Mouse (Mus musculus): Measurements from ENCODE around the gene Rapgef5.

Rapgef5 gene

DNA sequence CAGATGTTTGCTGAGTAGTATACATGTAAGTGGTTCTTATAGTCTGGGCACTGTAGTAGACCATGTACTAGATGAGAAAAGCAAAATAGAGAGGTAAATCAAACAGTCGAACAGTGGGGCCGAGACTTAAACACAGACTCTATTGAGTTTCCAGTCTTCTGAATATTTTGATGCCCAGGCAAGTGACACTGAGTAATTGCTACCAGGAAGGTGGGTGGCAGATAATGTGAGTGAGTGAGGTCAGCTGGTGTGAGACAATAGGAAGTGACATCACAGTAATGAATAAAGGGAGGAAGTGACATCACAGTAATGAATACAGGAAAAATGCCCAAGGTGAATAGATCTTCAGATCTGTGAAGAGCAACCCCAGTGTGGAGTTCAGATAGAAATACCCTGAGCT, at the start of gene Rapgef5:
Gene Rapgef5, plus strand, starts transcription at position 301 of the 400 bp plus-strand sequence.
- no peak for DNase-seq (ENCODE audit: low spot score)

DNA sequence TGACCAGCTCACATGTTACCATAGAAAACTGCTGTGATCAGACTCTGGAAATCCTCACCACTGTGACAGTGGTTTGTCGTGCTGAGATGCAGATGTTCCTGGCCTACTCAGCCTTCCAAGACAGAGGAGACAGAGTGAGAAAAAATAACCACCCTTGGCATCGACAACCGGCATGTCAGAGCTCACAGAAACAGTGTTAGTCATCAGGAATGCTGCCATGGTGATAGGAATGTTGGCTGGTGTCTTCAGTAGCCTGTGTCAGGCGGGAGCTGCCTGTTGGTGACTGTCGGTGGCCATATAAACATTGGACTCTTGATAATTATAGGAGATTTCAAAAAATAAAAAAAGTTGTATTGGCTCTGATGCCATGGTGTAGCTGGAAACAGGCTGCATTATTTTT, 48.0 kb upstream of the Rapgef5 start:
- DNase-seq (ENCODE audit: low spot score): no peak

DNA sequence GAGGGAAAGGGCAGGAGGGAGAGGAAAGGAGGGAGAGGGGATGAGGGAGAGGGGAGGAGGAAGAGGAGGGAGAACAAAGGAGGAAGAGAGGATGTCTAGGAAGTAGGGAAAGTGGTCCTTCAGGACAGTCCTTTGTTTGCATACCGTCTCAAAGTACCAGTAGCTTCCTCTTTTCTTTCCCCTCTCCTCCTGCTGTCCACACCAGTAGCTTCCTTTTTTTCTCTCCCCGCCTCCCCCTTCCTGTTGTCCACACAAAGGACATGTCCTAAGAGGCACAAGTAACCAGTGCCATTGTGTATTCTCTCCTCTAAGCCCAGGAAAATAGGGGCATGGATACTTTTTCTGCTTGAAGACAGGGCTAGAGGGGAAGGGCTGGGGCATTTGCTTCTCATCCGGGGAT, 37.3 kb upstream of the Rapgef5 start:
- DNase-seq (ENCODE audit: low spot score): no peak

GRCm38 (mm10) chr12:117479680-117480079, 36.6 kb upstream of the Rapgef5 start:
- DNase-seq (ENCODE audit: low spot score): no peak

DNA sequence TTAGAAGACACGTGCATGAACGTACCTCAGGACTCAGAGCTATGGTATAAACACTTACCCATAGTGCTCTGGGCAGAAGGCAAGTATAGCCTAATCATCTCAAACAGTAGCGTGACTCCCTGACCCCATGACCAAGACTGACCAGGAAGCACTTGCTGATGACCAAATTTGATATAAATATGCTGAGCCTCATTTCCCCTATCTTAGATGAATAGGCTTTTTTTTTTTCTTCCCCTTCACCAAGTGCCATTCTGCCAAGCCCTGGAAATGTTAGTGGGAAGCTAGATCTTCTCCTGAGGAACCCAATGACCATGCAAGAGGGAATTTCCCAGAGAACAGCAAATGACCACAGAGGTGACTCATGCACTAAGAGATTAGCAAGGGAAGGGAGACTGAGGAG, 35.3 kb upstream of the Rapgef5 start:
- no peak for DNase-seq (ENCODE audit: low spot score)

GRCm38 (mm10) chr12:117482665-117483064, 33.6 kb upstream of the Rapgef5 start:
- no peak for DNase-seq (ENCODE audit: low spot score)

DNA sequence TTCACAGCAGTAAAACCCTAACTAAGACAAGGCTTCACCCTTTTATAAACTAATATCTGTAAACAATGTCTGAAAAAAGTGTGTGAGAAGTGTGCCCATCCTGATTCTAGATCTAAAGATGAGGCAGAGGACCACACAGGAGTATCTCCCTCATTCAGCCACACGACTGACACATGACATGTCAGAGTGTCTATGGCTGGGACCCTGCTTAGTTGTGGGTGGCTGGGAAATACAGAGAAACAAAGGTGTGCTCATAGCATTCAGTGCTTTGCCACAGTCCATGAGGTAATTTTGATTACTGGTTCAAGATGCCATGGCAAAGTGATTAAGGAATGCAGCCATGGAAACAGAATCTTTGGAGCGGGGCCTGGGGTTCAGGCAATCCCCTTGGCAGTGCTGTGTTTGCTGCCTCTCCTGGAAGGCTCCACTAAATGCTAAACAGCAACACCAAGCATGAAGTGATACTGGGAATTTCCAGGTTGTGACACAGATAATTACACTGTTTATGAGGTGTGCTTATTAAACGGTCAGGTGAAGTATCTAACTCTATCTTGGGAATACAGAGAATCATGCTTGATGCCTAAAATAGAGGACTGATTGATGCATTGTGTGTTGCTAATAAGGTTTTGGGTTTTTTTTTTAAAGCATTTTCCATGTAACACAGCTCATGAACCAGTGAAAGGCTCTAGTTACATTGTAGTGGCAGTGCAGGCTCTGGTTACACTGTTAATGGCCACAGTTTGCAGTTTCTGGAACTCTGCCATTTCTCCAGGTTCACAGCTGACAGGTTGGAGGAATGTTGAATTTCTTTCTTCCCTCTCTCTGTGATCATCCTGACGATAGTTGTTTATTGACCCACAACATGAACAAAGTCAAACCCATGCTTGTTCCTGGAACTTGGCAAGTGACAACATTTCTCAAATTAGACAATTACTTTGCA, 29.9 kb upstream of the Rapgef5 start:
- DNase-seq (ENCODE audit: low spot score): no peak

DNA sequence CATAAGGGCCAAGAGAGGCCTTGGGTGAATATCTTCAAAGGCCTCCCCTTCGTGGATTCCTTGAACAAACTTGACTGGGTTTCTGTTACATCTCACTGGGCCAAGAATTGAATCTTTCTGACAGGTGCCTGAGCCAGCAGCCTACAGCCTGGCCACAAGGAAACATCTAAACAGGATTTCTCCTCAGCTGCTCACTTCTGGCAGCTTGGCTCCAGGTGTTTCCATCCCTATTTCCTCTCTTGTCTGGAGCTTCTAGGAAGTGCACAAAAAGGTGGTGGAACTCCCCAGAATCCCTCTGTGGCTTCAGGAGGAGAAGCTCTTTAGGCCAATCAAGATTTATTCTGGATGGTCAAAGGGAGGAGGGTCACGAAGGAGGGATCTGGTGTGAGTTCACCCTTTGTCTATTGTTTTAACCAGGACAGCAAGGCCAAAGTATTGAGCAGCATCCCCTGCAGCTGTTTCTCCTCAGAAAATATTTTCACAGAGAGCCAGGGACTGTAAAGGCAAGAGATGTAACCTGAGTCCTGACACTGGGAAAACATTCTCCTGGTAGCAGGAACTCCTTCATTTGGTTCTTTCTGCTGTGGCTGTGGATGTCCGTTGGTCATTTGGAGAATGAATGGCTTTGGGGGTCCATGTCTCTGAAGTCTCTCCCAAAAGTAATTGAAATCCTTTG, 19.6 kb upstream of the Rapgef5 start:
- DNase-seq (ENCODE audit: low spot score): no peak

DNA sequence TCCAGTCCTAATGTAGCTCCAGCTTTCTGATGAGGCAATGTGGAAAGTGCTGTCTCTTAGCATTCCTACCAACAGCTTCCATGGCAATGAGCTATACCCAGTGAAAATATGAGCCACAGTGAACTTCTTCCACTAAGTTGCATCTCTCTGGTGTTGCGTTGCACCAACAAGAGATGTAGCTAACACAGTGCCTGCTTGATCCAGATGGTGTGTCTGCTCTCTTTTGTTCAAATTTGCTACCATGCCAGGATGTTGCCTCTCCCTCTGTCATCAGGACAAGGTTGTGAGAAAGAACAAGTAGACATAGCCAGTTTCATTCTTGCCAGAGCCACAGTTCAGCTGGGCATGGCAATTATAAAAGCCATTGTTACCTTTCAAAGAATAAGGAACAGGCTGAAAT, 18.9 kb upstream of the Rapgef5 start:
- no peak for DNase-seq (ENCODE audit: low spot score)

GRCm38 (mm10) chr12:117499242-117499641, 17.0 kb upstream of the Rapgef5 start:
- DNase-seq (ENCODE audit: low spot score): no peak

DNA sequence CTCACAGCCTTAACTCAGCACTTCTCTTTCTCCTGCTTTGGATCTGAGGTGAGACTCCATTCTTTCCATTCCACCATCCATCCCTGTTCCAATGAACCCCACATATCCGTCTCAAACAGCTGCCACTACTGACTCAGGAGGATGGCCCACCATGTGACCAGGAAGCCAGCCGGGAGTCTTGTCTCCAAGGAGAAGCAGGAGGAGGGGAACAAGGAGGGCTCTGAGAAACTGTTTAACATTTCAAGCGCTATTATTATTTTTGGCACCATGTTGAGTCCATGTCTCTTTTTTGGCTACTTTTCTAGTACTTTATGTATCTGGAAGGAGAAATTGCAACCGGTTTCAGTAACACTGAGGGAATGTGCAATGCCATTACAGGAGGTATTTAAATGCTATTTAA, 15.1 kb upstream of the Rapgef5 start:
- DNase-seq (ENCODE audit: low spot score): no peak

- DNase-seq (ENCODE audit: low spot score): no peak
Observed at GRCm38 (mm10) chr12:117502834-117503233, 13.4 kb upstream of the Rapgef5 start.

GRCm38 (mm10) chr12:117505163-117505562, 11.1 kb upstream of the Rapgef5 start:
- no peak for DNase-seq (ENCODE audit: low spot score)

- DNase-seq (ENCODE audit: low spot score): no peak
Observed at GRCm38 (mm10) chr12:117507772-117508171, 8.5 kb upstream of the Rapgef5 start.

DNA sequence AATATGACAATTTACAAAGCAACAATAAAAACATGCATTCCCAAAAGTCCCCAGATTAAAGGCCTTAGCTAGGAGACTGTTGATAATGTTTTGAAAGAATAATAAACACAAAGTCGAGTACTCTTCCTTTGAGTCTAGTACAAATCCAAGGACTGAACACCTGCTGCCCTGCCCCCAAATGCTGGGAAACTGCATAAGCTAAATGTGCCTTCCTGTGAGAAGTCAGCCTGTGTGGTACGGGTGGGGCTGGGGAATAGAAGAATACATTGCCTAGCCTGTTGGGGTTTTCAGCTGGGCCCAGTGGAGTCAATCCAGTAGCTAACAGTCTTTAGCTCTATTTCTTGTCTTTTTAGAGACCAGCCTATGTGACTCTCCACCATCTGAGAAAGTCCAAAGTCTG, 6.4 kb upstream of the Rapgef5 start:
- no peak for DNase-seq (ENCODE audit: low spot score)

DNA sequence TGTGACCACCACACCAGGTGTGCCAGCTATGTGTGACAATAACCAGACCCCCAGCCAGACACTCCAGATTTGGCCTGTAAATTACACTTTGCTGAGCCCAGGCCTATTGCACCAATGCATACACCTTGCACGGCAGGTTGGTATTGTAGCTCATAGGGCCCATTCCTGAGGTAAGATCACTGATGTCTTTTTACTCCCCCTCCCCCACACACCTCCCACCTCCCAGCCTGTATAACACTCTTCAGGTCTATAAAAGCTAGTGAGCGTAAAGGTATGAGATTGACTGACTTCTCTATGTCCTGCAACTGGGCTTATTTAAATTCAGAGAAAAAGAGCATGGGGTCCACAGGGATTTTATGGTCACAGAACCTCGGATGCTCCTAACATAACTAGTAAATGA, 3.8 kb upstream of the Rapgef5 start:
- no peak for DNase-seq (ENCODE audit: low spot score)

DNA sequence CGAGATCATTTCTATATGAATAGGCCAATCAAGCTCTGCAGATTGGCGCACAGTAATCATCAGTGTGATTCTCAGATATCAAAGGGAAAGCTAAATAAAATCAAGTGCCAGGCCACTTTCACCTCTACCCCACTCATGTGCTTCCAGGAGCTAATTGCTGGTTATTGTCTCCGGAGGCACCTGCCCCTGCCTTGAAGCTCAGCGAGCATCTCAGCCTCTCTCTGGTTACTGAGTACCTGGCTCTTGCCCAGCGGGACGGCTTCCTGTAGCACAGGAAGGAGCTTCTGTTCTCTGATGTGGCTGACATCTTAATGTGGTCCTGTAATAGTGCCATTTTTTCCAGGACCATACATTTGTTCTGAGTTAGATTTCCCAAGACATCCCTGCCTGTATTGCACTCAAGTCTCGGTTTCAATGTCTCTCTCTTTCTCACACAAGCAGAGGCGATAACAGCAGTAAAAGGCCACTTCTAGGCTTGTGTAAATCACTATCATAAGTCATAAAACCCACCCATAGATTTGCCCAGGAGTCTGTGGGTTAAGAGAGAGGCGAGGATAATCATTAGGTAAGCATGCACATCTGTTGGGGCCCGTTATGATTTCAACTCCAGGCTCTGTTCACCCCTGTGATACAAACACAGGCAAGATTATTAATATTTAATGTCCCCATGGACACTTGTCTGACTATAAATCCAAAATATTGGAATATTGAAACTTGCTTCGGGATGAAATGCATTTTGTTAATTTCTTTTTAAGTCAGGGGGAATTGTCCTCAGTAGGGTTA, 2.9 kb upstream of the Rapgef5 start:
- no peak for DNase-seq (ENCODE audit: low spot score)

GRCm38 (mm10) chr12:117517275-117517936, 1.1 kb downstream of the Rapgef5 start:
- no peak for DNase-seq (ENCODE audit: low spot score)

DNA sequence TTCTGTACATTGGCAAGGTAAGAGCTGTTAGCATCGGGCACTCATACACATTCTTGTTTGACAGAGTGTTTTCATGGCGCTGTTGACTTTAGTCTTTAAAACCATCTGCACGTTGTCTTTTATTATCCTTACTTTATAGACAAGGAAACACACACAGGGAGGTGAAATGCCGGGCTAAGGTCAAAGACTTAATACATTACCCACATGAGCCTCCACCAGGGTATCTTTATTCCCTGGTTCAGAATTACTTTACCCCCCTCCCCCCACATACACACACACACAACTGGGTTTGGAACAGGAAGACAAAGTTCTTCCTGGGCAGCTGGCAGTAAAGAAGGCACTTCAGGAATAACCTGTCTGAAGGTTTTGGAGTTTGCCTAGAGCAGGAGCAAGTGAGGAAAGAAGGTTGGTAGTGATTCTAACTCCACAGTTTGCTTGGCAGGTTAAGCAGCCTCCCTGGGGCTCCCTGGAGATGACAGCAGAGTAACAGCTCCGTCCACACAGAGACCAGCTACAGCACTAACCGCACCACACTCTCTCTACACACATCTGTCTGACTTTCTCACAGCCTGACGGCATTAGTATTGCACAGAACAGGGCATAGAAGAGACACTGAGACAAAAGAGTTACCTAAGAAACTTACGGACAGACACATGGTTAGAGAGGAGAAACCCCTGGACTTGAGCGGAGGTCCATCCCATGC, 8.2 kb downstream of the Rapgef5 start:
- DNase-seq (ENCODE audit: low spot score): no peak

DNA sequence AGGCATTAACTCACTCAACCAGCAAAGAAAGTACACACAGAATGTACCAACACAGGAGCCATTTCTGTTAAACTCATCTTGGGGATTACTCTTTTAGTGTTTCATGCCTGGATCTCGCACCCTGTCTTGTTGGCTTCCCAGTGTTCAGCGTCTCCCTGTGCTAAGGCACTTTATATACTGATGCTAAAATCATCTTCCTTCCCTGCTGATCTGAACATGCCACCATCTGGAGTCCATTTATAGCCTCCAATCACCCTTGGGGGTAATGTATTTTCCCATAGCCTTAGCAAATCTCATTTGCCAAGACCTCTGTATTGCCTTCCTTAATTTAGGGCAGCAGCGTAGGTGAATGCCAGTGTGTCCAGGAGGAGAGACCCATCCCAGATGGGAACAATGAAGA, 11.6 kb downstream of the Rapgef5 start:
- DNase-seq (ENCODE audit: low spot score): no peak

- DNase-seq (ENCODE audit: low spot score): no peak
Observed at GRCm38 (mm10) chr12:117528509-117529145, 12.3 kb downstream of the Rapgef5 start.
